Mouse (Mus musculus) thymus, postnatal 0 days (tissue): ENCODE results near the gene Gm20388. TPM values are rescaled to one million over a fixed set of nuclear protein-coding genes. Genes with fewer than 3 reads are reported as not detected.

Experiments used
- DNase-seq: peaks from one replicate; pipeline ENCODE4 v3.0.0-alpha.2; 2015; ENCODE audit warnings: low spot score
- polyA plus RNA-seq: library from polyadenylated mRNA; unstranded; fragments of >200 nt; fragmentation: Nextera tagmentation; extraction: Ambion mirVana; gene quantifications from 2 replicates; pipeline ENCODE4 v1.2.1, GENCODE M21; 2015

Gene Gm20388
- polyA plus RNA-seq, 1 experiment from 2014 or later = not detected

DNA sequence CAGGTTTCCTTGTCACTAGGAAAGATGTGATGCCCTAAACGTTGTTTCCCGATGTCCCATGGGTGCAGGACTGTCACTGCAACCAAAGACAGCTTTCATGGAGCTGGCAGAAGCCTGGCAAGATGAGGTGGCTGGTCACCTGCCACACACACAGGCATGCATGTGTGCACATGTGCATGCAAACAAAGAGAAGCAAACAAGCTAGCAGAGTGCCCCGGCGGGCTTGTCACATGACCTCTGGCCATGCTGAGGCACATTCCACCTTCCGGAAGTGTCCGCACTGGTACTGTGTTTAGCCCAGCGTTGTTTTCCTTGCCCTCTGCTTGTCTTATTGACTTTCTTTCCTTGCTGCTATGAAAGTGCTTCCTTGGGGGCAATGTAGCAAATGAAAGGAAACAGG is 4417.6 kb downstream of the Gm20388 start:
- no peak for DNase-seq

DNA sequence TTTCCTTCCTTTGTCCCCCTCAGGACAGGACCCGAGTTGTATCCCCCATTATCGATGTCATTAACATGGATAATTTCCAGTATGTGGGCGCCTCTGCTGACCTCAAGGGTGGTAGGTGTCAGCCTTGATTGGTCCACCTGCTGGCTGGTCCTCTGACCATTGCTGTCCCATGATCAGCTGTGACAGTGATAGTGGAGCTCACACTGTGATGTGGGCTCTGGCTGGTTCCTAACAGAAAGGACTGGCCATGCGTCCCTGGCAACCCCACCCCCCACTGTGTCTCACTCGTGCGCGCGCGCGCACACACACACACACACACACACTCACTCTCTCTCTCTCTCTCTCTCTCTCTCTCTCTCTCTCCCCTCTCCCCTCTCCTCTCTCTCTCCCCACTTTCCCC is 4419.0 kb downstream of the Gm20388 start:
- no peak for DNase-seq

DNA sequence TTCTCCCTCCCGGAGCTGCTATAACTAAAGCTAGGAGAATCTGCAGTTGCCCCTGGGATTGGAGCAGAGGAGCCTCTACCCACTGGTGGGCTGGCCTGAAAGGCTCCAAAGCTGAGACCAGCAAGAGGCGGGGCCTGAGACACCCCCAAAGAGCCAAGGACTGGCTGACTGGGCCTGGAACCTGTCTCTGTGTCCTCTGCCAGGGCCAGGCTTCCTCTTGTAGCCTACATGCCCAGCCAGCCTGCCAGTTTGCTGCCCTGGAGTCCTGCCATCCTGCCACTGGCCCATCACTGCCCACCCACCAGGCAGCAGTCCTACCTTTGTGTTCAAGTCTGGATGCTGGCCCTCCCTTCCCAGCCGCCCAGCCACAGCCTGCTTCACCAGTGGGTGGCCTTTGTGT is 4419.8 kb downstream of the Gm20388 start:
- DNase-seq = no peak

DNA sequence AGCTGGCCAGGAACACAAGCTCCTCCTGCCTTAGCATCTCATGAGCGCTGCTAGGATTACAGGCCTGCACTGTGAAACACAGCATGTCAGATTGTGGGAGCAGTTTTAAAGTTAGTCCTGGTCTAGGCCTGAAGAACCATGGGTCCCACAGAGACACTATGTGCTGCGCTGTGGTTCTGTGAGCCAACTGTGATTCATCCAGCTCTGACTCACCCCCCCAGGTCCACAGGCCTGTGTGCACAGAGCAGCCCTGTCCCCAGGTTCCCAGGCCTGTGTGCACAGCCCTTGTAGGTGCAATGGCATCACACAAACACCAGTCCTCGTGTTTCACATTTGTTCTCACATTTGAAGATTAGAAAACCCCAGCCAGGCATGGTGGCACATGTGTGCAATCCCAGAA is 4420.5 kb downstream of the Gm20388 start:
- DNase-seq = no peak

DNA sequence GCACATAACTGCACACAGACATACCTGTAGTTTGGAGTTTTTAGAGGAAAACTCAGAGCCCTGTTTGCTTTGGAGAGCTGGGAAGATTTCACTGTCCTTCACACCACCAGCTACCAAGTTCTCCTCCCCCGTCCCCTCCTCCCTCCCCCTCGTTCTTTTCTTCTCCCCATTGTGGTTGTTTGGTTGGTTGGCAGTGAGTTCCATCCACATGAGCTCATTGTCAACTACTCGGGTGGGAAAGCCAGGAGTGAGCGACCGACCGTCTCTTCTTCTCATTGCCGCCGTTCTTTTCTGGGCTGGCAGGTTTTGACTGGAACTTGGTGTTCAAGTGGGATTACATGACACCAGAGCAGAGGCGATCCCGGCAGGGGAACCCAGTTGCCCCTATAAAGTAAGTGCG is 4421.1 kb downstream of the Gm20388 start:
- no peak for DNase-seq

DNA sequence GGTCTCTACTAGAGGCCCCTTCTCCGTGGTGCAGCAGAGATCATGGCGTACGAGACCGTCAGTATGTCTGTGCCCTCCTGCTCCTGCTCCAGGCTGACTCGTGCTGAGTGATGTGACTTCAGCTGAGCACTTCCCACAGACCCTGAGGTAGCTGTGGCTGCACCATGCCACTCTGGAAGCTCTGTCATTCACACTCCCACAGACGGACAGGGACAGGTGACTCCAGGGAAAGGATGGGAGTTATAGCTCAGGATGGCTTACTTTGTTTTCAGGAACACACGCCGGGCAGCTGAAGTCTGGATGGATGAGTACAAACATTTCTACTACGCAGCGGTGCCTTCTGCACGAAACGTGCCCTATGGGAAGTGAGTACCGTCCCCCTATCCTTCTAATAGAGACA is 4425.7 kb downstream of the Gm20388 start:
- no peak for DNase-seq

DNA sequence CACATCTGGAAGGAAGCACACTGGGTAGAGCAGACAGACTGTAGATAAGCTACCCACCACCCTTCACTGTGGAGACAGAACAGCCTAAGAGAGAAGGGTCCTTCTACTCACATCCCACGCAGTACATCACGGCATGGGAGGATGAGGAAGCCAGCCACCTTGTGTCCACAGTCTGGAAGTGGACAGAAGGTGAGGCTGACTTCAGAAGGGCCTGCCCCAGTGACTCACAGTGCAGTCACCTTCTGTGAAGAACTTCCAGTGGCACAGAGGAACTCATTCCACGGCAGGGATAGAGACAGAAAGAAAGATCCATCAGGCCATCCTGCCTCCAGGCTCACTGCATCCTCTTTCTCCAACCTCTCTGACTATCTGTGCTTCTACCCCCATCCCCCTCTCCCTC is 4429.1 kb downstream of the Gm20388 start:
- no peak for DNase-seq

DNA sequence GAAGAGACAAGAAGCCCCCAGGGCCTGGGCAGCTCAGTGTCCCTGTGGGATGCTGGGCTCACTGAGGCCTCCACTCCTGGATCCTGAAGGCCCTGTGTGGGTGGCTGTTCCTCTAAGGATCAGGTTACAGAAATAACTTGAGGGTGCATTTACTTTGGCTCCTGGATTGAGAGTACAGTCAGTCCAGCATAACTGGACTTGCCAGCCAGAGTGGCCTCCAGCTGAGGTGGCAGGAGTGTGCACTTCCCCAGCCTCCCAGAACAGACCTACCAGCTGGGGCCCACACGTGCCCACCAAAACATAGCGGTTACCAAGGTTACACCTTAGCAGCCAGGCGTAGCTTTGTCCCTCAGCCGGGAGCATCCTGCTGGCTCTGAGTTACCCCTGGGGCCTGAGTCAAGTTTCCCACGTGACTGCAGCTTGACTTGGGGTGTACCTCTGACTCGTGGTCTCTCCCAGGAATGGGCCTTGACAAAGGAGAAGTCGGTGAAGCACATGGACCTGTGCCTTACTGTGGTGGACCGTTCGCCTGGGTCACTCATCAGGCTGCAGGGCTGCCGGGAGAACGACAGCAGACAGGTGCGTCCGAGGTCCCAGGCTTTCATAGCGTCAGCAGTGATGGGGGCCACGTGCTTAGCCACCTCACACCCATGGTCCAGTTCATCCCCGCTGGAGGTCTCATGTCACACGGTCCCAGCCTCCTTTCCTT is 4429.9 kb downstream of the Gm20388 start:
- no peak for DNase-seq

DNA sequence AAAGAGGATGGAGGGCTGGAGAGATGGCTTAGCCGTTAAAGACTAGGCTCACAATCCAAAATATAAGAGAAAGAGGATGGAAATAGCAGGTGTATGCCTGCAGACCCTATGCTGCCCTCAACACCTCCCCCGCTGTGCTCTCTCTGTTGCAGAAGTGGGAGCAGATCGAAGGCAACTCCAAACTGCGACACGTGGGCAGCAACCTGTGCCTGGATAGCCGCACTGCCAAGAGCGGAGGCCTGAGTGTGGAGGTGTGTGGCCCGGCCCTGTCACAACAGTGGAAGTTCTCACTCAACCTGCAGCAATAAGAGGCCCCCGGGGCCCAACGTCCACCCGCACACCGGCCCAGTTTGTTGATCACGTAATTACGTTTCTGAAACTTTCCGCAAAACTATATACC is 4432.5 kb downstream of the Gm20388 start:
- no peak for DNase-seq

DNA sequence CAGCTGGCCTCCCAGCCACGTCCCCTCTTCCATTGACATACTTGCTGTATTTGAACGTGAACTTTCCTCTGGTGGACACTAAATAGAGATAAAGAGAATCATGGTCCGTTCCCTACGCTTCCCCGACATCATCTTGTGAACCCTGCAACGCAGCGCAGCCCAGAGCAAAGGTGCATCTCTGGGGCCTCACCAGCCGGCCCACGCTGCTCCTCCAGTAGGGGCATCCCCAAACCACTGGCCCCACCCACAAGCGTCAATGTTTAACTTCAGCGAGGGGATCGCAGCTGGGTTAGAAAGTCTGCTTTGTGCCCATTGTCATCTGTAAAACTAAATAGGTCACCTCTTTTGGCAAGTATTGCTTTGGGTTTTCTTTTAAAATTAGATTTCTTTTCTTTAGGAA is 4433.4 kb downstream of the Gm20388 start:
- DNase-seq = peak; percentile 53

DNA sequence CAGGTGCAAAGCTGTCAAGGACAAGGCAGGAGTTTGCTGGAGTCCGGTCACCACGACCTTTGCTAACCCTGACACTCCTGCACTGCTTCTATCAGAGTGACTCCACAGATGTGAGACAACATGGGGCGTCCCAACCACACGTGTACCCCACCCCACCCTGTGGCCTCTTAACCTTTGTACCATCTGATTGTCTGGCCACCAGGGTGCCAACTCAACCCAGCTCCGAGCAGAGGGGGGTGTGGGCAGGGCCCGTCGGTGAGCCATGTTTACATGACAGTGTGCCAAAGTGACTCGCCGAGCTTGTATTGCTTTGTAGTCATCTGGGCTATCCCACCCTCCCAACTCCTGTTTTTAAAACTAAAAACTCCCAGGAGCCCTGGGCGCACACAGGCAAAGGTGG is 4434.5 kb downstream of the Gm20388 start:
- DNase-seq = no peak

DNA sequence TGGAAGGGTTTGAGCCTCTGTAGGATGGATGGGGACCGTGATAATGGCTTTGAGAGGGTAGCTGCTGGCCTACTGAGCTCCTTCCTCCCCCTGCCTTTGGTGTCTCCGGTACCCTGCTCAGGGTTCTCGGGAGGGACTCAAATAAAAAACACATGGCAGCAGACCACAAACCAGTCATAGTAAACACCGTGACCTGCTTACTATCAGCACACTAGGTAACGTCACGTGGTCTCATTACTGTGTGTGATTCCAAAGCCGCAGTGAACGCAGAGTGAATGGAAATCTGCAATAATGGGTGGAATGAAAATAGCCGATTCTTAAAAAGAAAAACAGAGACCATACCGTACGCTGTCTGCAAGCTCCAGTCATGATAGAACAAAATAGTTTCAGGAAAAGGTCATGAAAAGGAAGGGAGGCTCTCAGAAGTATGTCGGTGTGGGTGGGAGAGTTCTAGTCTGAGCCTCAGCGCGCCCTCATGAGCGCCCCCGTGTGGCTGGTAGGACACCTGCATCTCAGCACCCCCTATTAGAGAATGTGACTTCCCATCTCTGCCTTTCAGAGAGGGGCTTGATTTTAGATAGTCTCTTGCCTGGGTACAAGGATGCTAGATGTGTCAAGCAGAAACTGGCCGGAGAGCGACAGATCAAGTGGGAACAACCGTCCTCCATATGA is 4436.3 kb downstream of the Gm20388 start:
- peak; percentile 81 for DNase-seq

DNA sequence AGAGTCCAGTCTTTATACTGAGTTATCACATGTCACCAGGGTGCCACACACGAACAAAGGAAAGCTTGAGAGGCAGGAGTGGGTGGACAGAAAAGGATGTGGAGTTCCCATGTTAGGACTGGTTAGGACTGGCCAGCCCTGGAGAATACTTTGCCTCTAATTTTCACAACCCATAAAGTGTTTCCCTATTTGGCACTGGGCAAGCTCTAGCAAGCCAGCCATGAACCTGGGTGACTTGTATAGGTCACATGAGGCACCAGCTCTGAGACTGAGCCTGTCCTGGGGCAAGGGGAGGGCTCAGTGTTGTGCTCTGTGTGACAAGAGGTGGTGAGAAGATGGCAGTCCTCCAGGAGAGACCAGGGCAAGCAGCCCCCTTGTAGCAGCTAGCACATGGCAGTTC is 4437.4 kb downstream of the Gm20388 start:
- no peak for DNase-seq

DNA sequence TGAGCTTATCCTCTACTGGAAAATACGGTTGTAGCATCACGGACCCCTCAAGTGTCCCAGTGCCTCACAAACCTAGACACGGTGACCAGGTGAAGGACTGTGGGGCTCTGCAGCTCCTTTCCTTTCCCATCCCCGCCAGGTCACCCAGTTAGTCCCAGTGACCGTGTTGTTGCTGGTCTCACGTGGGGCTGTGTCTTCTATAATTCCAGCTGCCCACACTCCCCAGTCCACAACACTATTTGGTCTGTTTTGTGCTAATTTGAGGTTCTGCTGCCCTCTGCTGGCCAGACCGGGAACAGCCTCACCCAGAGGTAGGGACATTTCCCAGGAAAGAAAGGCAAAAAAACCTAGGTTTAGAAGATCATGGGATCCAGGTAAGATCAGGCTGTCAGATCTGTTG is 4439.0 kb downstream of the Gm20388 start:
- peak; percentile 70 for DNase-seq

DNA sequence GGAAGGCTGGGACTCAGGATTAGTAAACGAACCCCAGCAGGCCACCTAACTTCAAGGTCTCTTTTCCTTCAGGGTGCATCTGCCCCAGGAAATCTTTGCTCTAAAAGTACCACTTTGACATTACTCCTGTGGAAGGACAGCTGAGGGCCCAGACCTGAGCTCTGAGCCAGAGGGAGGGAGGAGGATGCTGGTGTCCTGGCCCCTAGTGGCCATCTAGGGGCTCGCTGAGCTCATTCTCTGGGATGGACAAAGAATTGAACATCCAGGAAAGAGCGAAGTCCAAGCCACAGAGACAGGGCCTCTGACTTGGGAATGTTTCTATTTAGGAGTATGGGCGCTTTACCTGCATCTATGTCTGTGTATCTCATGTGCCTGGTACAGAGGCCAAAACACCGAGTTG is 4441.0 kb downstream of the Gm20388 start:
- DNase-seq = no peak

DNA sequence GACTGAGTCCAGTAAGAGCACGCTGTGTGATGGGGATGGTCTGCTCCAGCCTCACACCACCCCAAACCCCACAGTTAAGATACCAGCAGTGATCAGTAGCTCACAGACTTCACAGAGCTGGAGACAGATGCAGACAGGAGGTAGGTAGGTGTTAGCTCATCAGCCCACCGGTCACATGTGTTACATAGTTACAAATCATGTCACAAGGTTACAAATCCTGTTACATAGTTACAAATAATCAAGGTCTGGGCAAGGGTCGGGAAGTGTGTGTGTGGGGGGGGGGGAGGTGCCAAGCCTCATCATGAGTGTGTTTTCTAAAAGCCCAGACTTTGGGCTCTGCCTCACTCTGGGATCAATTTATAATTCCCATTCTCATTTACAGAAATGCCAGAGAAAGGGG is 4450.3 kb downstream of the Gm20388 start:
- DNase-seq = no peak

DNA sequence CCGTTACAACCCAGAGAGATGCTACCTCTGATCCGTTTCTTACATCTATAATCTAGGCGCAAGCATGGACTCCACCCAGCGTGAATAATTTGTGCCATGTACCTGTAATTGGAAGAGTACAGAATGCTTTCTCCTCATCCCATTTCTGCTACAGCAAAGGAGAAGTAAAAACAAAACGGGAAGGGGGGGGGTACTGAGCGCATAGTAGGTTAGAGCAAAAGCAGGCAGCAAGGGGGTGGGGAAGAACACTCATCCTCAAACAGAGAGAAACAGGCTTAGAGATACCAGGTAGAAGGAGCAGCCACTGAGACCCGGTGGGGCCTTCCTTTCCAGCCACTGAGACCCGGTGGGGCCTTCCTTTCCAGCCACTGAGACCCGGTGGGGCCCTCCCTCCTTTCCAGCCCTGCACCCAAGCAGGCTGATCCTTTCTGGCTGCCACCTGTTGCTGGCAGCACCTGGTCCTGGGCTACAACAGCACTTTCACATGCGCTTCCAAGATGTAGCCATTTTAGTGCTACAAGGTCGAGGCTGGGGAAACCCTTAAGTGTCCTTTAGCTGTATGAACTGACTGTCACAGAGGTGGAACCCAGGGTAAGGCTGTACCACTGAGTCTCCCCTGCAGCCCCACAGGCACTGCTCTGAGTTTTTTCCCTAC is 4451.3 kb downstream of the Gm20388 start:
- DNase-seq = no peak

DNA sequence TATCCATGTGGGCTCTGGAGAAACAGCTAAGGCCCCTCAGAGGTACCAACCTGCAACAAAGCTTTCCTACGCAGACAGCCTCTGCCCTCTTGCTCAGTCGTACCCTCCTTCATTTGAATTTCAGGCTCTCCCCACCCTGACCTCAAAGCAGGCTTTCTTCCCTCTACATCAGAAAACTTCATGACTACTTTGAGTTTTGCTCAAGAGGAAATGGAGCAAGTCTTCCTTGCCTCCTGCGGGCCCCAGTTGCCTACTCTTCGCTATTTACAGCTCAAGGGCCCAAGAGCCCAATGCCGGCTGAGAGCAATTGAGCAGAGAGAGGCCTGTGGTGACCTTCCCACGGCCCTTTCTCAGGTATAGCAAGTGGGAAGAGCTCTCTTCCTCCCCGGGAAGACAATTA is 4451.9 kb downstream of the Gm20388 start:
- no peak for DNase-seq

DNA sequence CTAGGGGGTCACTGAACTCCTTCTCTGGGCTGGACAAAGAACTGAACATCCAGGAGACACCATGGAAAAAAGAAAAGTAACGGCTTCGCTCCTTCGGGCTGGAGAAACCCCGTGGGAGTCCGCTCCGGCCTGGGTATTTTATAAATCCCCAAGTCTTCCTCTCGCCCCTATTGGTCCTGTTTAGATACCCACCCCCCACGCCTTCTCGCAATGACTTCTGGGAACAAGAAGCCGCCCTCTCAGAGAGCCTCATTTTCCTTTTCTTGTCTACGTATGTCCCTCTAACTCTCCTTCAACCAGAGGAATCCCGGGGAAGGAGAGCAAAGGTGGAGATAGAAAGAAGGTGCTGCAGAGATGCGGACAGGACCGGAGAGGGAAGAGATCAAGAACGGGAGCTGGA is 4452.7 kb downstream of the Gm20388 start:
- DNase-seq = no peak

DNA sequence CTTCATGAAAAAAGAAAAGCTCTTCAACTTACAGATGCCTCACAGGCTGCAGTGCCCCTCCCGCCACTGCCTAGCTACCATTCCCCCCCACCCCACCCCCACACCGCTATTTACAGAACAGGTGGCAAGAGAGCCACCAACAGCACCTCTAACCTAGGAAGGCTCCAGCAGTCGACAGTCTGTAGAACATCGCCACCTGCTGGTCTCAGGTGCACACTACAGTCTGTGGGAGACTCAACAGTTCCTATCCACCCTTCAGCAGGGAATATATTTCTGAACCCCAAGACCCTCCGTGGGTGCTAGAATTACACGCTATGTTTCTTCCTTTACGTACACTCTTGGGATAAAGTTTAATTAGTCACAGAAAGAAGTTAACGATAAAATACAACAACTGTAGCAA is 4457.6 kb downstream of the Gm20388 start:
- peak; percentile 86 for DNase-seq

DNA sequence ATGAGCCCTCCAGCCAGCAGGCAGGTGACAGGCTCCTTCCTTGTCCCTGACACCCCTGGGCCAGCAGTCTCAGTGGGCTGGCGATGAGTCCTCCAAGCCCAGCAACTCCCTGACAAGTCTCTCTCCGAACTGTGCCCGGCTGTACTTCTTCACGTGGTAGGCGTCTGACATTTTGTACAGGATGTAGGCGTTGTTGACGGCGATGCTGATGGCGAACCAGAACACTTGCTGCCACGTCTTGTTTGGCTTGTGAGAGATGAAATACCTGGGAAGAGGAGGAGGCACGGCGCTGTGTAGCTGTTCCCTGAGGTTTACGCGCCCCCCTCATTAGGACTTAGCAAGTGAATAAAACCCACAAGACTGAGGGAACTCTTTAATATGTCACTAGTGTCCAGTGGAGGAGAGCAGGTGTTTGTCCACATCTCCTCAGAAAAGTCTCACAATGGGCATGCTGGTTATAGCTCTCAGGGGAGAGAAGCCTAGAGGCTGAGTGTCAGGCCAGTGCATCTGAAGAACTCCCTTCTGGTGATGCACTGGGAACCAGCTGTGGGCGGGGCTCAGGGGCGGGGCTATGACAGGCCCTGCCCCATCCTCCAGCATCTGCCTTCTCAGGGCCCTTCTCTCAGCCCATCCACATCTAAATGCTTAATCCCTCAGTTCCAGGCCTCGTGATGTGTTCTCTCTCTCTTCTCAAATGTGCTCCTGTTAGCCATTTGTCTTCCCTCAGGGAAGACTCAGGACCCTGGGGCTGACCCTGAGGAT is 4460.0 kb downstream of the Gm20388 start:
- DNase-seq = no peak
